Mouse (Mus musculus): ENCODE measurements around the gene Fbxl16.

The Fbxl16 gene

DNA sequence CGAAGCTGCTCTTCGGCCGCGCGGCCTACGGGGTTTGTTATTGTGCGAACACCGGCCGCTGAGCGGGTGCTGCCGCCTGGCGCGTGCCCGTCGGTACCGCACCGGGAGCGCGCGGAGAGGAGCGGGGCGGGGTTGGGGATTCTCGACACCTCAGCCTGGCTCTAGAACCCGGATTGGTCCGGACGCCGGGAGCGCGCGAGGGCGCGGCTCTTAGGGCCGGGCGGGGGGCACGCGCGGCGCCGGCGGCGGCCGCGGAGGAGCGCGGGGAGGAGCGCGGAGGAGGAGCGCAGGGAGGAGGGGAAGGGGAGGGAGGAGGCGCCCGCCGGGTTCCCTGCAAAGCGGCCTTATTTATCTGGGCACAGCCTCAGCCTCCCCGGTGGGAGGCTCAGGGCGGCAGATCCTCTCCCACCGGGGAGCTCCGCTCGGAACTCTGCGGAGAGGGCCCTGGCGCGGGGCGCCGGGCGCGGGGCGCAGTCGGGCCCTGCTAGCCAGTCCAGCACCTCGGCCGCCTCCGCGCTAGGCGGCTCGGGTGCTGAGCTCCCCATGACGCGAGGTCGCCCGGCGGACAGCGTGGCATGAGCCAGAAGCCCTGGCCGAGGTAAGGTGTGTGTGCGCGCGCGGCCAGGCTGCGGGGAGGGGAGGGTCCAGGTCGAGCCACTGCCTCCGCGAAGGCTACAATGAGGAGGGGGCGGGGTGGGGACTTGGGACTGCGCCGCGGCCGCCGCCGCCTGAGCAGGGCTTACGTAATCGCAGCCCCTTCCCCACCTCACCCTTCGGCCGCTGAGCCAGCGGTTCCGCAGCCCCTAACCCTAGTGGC, at the start of gene Fbxl16:
Gene Fbxl16 (plus strand): TSS at position 297 of the 817 bp plus-strand sequence.
- DNase-seq (ENCODE audit: low spot score in 2 of 2) = no peak

DNA sequence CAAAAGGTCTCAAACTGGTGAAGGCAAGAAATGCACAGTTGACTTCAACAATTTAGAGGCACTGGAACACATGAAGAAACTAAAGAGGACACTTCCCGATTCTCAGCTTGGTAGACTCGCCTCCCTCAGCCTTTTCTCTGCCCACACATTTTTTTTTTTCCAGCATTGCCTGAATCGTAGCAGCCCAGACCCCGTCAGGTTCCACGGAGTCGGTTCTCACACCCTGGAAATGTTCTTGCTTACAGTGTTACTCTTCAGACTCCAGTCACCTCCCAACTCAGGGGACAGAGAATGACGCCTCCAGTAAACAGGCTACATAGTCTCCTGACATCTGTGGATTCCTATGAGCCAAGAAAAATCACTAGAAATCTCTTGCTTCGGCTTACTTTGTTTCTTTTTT, 48.7 kb upstream of the Fbxl16 start:
- no peak for DNase-seq (ENCODE audit: low spot score in 2 of 2)

DNA sequence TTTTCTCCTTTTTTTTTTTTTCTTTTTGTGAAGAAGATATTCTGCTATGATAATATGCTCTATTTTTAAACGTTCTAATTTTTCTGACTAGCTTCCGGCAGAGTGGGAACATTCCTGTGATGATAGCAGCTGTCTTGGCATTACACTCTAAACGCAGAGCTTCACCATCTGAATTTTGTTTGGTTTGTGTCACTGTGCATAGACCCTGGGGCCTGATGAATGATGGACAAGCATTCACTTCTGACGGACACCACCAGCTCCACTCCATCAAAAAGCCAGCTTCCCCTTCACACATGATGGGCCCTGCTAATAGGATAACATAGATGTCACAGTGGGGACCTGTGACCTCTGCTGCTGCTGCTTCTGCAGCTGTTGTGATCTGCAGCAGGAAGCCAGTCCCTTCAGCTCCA, 47.3 kb upstream of the Fbxl16 start:
- no peak for DNase-seq (ENCODE audit: low spot score in 2 of 2)

DNA sequence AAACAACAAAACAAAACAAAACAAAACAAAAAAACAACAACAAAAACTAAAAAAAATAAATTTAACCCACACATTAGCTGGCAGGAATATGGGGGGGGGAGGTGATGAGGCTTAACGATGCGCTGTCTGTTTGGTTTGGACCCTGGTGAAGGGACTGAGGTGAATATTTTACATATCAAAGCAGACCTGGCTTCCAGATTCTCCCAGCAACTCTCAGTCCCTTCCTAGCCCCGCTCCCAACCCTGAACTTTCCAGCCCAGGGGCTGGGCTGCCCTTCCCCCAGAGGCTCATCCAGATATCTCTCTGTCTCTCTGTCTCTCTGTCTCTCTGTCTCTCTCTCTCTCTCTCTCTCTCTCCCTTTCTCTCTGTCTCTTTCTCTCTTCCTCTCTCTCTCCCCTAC, 46.3 kb upstream of the Fbxl16 start:
- no peak for DNase-seq (ENCODE audit: low spot score in 2 of 2)

DNA sequence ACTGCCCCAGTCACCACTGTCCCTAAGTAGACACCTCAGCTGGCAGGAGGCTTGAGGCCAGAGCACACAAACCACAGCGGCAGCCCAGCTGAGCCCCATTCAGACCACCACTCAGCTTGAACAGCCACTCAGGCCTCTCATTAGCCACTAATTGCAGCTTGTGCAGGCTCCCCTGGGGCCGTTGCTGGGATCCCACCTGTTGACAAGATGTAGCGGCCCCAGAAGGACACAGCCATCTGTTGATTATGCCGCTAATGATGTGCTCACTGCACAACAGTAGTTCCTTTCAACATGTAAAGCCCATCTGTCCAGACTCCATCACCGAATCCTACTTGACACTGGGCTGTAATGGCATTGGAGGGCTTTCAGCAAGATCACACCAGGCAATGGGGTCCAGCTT, 43.0 kb upstream of the Fbxl16 start:
- no peak for DNase-seq (ENCODE audit: low spot score in 2 of 2)

DNA sequence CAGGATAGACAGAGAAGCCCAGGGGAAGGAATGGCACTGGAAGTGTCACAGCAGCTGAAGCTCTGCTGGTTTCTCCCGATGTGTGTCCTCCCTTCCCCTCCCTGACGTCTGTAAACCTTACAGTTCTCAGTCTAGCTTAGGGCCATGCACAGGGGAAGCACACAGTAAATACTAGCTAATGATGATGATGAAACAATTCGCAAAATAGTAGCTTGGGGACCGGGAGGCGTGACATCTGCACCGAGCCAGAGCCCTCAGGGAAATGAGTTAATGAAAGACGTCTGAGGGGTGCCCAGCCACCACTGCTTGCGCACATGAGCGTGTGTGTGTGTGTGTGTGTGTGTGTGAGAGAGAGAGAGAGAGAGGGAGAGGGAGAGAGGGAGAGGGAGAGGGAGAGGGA, 39.6 kb upstream of the Fbxl16 start:
- no peak for DNase-seq (ENCODE audit: low spot score in 2 of 2)

DNA sequence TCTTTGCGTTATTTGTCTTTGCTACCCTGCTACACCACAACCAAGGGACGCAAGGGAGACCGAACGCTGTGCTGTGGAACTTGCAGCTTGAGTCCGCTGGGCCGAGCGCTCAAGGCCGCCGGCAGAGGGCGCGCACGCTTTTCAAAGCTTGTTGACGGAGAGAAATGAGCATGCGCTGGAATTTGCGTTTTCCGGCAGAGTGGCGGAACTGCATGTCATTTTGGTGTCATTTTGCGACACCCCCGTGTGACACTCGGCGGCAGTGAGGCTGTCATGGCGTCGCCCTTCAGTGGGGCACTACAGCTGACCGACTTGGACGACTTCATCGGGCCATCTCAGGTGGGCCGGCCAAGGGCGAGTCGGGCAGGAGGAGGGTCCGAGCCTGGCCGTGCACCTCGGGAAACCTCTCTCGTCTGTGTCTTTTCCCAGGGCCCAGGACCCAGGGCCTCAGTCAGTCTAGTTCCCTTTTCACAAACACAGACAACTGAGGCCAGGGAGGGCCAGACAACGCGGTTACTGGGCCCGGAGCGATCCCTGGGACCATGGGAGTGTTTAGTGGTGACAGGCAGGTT, 35.2 kb upstream of the Fbxl16 start, which contains the start of gene Narfl:
Gene Narfl (plus strand): TSS at position 228 of the 572 bp plus-strand sequence.
- peak; percentile 92 to 99 for DNase-seq (ENCODE audit: low spot score in 2 of 2)

DNA sequence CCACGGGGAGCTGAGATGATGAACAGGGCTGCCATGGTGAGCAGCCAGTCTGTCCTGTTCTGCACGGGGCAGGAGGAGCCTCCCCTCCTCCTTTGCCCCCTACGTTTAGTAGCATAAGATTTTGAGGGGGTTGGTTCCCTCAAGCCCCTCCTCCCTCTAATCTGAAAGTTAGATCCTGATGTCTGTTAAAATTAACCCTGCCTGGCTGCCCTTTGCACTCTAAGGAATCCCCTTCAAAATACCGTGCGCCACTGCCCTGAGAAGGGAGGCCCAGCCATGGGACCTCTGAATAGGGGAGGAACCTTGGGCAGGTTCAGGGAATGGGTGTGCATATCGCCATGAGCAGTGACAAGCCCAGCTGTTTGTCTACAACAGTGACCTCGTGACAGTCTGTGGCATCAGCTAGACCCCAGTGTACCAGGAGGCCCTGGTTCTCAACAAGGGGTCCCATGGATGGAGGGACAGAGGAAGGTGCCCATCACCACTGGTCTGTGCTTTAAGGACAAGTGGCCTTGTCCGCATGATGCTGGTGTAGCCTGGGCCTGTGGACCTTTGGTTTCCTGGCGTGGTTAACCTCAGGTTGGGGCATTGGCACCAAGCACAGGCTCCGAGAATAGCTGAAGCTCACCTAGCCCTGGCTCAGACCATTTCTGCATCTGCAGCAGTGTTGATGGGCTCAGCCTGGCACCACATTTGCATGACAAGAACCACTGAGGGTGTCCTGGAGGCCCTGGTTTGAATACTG, 33.4 kb upstream of the Fbxl16 start:
- no peak for DNase-seq (ENCODE audit: low spot score in 2 of 2)

DNA sequence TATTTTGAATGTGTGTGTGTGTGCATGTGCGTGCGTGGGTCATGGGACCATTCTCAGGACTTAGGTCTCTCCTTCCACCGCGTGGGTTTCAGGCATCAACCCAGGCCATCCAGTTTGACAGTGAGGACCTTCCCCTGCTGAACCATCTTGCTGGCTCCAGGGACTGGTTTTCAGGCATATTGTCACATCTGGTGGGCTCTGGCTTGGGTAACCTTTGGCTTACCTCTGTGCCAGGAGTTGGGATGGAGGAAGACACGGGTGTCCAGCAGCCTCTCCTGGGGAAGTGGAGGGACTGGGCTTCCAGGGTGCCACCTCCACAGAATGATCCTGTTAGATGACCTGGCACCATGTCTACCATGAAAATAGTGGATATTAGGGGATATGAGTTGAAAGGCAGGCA, 30.9 kb upstream of the Fbxl16 start:
- no peak for DNase-seq (ENCODE audit: low spot score in 2 of 2)

DNA sequence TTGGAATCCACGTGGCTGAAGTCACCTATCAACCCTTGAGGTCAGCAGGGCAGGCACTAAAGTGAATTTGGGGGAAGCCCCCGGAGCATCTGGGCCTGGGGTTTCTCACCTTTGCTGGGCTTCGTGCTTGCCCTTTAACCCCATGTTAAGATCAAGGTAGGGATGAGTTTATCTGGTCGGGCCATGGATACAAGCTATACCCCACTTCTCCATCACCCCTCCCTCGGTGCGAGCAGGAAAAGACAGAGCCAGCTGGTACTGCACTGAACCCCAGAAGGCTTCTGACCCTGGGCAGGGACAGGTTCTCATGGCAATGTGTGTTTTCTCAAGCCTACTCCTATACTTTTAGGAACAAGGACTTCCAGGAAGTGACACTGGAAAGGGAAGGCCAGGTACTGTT, 27.5 kb upstream of the Fbxl16 start:
- DNase-seq (ENCODE audit: low spot score in 2 of 2) = no peak

DNA sequence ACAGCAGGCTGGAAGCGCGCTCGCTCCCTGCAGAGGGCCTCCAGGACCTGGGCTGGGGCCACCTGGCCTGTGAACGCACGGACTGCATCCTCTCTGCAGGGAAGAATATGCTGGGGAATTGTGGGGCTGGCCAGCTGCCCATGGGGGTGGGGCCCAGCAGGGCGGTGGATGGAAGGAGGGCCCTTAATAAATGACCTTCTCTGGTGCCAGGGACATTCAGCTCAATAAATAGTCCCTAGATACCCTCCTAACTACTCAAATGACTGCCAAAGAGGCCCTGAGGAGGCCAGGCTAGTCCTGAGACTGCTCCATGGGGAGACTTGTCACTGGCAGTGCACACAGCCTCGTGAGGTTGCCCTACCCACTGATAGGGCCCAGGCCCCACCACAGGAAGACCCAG, 25.8 kb upstream of the Fbxl16 start:
- DNase-seq (ENCODE audit: low spot score in 2 of 2) = no peak

DNA sequence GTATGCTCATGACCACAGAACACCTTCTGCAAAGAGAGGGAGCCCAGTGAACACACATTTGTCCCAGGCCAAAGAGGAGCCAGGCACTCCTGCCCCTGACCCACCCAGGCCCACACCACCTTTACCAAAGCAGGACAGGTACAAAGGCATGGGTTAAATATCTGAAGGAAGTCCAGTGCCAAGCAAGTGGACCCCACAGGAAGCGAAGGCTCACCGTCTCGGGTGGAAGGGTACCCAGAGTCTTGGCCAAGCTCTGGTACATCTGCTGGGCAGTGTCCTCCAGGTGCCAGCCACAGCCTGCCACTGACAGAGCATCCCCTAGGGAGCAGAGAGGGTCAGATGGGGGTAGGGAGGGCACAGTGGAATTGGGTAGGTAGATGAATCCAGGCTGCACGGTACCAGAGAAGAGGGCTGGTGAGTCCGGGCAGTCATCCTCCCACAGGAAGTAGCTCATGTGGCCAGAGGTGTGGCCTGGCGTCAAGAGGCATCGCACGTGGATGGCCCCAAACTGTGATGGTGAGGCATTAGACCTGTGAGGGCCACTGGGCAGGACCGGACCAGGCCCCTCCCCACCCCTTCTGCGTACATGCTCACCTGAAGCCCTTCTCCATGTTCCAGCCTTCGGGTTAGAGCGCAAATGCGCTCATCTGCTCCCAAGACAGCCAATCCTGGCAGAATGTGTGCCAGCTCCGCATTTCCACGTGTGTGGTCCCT, 24.9 kb upstream of the Fbxl16 start:
- DNase-seq (ENCODE audit: low spot score in 2 of 2) = no peak

DNA sequence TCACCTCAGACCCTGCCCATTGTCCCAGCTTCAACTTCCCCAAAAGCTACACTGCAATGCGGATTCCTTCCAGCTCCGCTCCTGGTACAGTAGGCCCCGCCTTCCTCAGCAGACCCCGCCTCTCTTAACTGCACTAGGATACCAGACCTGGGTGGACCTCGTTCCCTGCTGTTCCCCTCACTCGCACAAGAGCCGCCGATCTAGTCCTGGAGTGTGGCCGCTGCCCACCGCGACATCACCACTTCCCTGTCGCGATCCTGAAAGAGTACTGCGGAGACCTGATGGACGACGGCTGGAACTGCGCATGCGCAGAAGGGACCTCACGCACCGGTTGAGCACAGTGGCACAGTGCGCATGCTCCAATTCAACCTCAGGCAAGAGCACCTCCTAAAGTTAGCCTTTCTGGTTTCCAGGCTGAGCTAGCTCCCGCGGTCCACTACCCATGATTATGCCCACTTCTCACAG, 23.6 kb upstream of the Fbxl16 start, which contains the start of gene Haghl:
Gene Haghl (minus strand): TSS at position 393 of the 465 bp plus-strand sequence.
- DNase-seq (ENCODE audit: low spot score in 2 of 2) = peak; percentile 86 to 96

DNA sequence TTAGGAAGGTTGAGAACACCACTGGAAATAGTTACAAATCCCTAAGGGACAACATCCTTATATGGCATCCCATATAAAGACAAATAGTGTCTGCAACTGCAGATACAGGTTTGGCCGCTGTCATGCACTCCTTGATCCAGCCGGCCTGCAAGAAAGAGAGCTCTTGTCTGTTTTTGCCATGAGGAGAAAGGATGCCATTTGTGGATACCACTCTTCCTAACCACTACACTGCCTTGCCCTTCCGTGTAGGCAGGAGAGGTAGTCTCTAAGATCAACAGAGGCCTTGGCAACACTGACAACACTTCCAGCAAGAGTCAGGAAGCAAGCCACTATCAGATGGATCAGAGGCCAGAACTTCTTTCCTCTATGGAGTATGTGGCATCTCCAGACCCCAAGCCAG, 22.6 kb upstream of the Fbxl16 start, which contains the start of gene Ccdc78:
Gene Ccdc78 (plus strand): TSS at position 301 of the 400 bp plus-strand sequence.
- no peak for DNase-seq (ENCODE audit: low spot score in 2 of 2)

DNA sequence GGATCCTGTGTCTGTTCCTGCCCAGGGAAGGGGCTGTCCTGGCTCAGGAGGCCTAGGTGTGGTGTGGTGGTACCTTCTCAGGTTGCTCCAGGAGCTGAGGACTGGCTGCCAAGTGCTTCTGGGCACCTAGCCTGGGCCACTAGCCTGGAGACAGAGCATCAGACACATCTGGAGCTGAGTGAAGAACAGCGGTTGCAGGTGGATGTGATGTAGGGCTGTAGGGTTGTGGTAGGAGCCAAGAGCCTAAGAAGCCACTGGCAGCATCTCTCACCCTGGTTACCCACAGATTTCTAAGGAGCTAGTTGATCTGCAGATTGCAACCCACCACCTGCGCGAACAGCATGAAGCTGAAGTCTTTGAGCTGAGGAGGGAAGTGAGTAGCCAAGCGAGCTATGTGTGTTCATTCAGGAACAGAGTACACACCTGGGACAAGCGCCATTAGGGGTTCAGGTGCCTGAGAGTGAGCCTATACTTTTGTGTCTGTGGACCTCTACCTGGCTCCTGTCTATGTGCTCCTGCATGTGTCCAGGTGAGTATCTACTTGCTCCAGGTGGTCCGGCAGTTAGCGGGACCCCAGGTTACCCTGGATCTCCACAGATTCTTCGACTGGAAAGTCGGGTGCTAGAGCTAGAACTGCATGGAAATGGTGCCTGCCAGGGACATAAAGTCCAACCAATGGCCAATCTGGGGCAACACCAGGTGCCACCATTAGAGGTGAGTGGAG, 21.9 kb upstream of the Fbxl16 start:
- no peak for DNase-seq (ENCODE audit: low spot score in 2 of 2)

DNA sequence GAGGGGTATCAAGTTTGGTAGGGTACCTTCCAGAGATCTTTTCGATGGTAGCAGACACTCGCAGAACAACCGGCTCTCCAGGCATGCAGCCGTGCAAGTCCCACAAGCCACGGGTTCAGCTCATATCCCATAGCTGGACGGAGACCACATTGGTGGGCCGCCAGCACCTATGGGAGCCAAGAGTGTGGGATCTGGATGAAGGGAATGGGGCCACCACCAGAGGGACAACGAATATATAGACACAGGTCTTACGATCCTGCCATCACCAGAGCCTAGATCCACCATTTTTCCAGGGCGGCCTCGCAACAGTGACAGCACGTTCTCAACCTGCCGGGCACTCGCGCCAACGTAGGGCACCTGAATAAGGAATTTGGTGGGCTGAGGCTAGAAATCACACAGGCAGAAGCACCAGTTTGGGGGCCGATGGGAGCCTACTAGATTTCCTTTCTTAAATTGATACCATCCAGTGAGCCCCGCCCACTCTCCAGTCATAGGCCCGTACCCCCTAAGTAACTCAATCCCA, 17.5 kb upstream of the Fbxl16 start:
- DNase-seq (ENCODE audit: low spot score in 2 of 2) = no peak

DNA sequence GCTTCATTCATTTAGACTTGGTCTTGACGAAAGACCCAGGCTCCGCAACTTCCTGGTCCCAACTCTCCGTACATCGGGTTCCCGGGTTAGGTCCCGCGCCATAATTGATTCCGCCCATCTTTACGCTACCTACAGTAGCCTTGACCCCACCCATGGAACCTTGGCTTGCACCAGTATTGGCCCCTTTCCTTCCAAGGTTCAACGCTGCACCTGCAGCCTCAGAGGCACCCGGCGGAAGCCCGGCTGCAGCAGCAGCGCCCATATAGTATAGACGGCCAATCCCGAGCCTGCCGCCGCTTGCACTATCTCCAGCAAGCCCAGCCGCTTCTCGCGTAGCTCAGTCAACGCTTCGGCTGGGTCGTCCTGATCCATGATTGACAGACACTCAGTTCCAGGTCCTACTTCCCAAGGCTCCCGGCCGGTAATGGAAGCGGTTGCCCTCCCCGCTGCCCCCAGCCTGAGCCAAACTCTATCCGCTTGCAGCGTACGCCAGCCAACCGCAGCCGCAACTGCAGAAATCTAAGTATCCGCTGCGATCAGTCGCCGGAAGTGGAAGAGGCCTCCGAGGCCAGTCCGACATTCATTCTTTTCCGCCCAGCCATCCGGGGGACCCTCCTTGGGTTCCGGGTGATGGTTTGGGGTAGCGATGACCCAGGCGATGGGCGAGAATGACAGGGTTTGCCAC, 16.9 kb upstream of the Fbxl16 start:
- peak; percentile 76 to 84 for DNase-seq (ENCODE audit: low spot score in 2 of 2)

DNA sequence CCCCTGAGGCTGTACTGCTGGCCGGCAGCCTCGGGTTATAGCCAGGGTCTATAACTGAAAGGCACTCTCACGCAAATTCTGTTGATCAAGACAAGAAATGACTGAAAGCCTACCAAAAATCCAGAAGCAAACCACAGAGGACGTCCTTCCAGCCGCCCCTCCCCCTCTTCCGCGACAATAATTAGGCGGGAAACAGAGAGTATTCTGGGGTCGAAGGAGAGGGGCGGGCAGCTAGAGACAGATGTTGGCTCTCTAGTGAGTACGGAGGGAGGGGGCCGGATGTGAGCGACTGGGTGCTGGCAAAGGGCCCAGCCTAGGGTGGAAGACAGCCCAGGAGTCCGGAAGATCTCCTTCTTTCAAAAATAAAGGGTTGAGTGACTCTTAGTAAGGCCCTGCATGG, 16.3 kb upstream of the Fbxl16 start, which contains the start of gene Fam173a:
Gene Fam173a (minus strand): TSS at position 287 of the 400 bp plus-strand sequence.
- peak; percentile 81 to 82 for DNase-seq (ENCODE audit: low spot score in 2 of 2)

DNA sequence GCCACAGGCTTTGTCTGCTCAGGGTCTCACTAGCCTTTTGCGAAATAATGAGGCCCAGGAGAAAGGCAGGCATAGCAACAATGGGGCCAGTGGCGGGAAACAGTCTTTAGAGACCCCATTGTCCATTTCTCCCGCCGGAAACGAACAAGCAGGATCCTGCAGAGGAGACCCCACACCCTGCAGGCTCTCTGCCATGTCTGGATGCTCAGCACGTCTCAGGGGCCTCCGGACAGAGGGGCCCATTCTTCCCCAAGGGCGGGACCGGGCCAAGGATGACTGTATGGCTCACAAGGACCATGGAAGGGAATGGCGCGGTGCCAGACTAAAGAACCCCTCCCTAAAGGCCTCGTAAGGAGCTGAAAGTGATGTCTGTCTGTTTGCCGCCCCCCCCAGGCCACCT, 14.7 kb upstream of the Fbxl16 start:
- no peak for DNase-seq (ENCODE audit: low spot score in 2 of 2)

DNA sequence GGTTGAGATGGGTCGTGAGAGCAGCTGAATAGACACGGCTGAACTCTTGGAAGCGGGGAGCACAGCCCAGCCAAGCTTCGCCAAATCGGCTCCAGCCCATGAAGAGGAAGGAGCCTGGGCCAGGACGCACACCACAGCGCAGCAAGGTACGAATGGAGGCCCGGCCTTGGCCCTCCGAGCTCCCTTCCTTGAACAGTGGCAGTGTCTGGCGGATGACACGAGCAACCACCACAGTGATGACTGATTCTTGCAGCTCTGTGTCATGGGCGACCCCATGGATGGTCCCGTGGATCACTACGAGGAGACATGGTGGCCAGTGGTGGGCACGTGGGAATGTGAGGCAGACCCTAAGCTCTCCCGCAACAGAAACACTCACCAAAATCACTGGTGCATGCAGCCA, 13.9 kb upstream of the Fbxl16 start:
- no peak for DNase-seq (ENCODE audit: low spot score in 2 of 2)
